Mouse (Mus musculus): ENCODE measurements around the gene Gm14180. TPM values are rescaled to one million over a fixed set of nuclear protein-coding genes. Genes with fewer than 3 reads are reported as not detected.
"Not testable (repeated sequence)": the region's sequence is repeated elsewhere in the genome, so short reads cannot be mapped to it uniquely, and the experiment has no call there.

The Gm14180 gene
- total and polyA plus RNA-seq, 3 experiments = not detected

- in situ Hi-C loops (cut with MboI; ENCODE audit: low pct_ligation_motif_present, low pct_unique_long_range_greater_than_20kb, low sequenced_read_pairs) = no loop called here
- no peak overlapping the region for H3K27ac ChIP-seq (ENCODE audit: insufficient read depth, low read depth)
These were observed 44.3 kb upstream of the Gm14180 start for GRCm38 (mm10) chr11:99778401-99778800.

GRCm38 (mm10) chr11:99772813-99773212 lies 38.7 kb upstream of the Gm14180 start, which contains the start of gene Gm11595:
TSS of gene Gm11595 (minus strand) at chr11:99772913.
- DNase-seq (ENCODE audit: extremely low read depth); H3K4me1 ChIP-seq (ENCODE audit: control insufficient read depth in 1 of 2, insufficient read depth in 2 of 2); H3K79me2 ChIP-seq (replicated peaks; ENCODE audit: control insufficient read depth, extremely low read depth, insufficient read depth, poor library complexity, severe bottlenecking); H3K4me3 ChIP-seq (replicated peaks in 1 of 3; ENCODE audit: low read depth in 2 of 3, low read length in 2 of 3, poor library complexity in 1 of 3); H3K9ac ChIP-seq (ENCODE audit: insufficient read depth, low read depth); H3K9me3 ChIP-seq (replicated peaks; ENCODE audit: low read length); dilution Hi-C loops (cut with MboI; ENCODE audit: extremely low pct_ligation_motif_present, extremely low pct_unique_long_range_greater_than_20kb, low sequenced_read_pairs); in situ Hi-C loops (cut with MboI; ENCODE audit: low pct_ligation_motif_present, low pct_unique_long_range_greater_than_20kb, low sequenced_read_pairs); H3K36me3 ChIP-seq (replicated peaks in 1 of 2; ENCODE audit: control insufficient read depth in 1 of 2, insufficient read depth in 1 of 2, low read length in 1 of 2); H3K27ac ChIP-seq (ENCODE audit: insufficient read depth, low read depth); H3K4me2 ChIP-seq (ENCODE audit: insufficient read depth, low read depth, poor library complexity, severe bottlenecking): not testable (repeated sequence)
- peaks cover 69% of the 10 kb centered on the region for H3K27me3 ChIP-seq (replicated peaks)

More at GRCm38 (mm10) chr11:99778401-99778800, 44.3 kb upstream of the Gm14180 start:
- Histone ChIP-seq H3K27me3 (replicated peaks) (peaks cover 77% of the 10 kb centered on the region), H3K9me3 (replicated peaks; ENCODE audit: low read length) (no peaks in the 10 kb centered on the region), H3K4me2 (ENCODE audit: insufficient read depth, low read depth, poor library complexity, severe bottlenecking) (no peak overlapping the region), H3K4me1 (ENCODE audit: control insufficient read depth in 1 of 2, insufficient read depth in 2 of 2) (no peaks in the 10 kb centered on the region), H3K36me3 (replicated peaks in 1 of 2; ENCODE audit: control insufficient read depth in 1 of 2, insufficient read depth in 1 of 2, low read length in 1 of 2) (no peaks in the 10 kb centered on the region), H3K79me2 (replicated peaks; ENCODE audit: control insufficient read depth, extremely low read depth, insufficient read depth, poor library complexity, severe bottlenecking) (no peaks in the 10 kb centered on the region), H3K9ac (ENCODE audit: insufficient read depth, low read depth) (no peak overlapping the region), H3K4me3 (replicated peaks in 1 of 3; ENCODE audit: low read depth in 2 of 3, low read length in 2 of 3, poor library complexity in 1 of 3) (no peak overlapping the region)
- dilution Hi-C loops (cut with MboI; ENCODE audit: extremely low pct_ligation_motif_present, extremely low pct_unique_long_range_greater_than_20kb, low sequenced_read_pairs) = no loop called here
- TF ChIP-seq CTCF (conservative IDR thresholded peaks at IDR 0.05 in 1 of 2, IDR thresholded peaks at IDR 0.05 in 1 of 2; ENCODE audit: low read depth in 2 of 2, low read length in 2 of 2) (no peak), EP300 (IDR thresholded peaks at IDR 0.05; ENCODE audit: low read length) (no peak), TCF12 (IDR thresholded peaks at IDR 0.05; ENCODE audit: low read depth, low read length) (no peak), E2F4 (IDR thresholded peaks at IDR 0.05; ENCODE audit: insufficient replicate concordance, low read depth, low read length) (no peak), ETS1 (conservative IDR thresholded peaks at IDR 0.05; ENCODE audit: low read depth, low read length) (no peak), BHLHE40 (IDR thresholded peaks at IDR 0.05; ENCODE audit: low read depth, low read length) (no peak)
- DNase-seq (ENCODE audit: extremely low read depth) = no peak

GRCm38 (mm10) chr11:99768410-99768809 lies 34.3 kb upstream of the Gm14180 start:
- in situ Hi-C loops (cut with MboI; ENCODE audit: low pct_ligation_motif_present, low pct_unique_long_range_greater_than_20kb, low sequenced_read_pairs) = no loop called here
- Histone ChIP-seq H3K4me2 (ENCODE audit: insufficient read depth, low read depth, poor library complexity, severe bottlenecking) (no peak overlapping the region), H3K4me3 (replicated peaks in 1 of 3; ENCODE audit: low read depth in 2 of 3, low read length in 2 of 3, poor library complexity in 1 of 3) (no peak overlapping the region), H3K4me1 (ENCODE audit: control insufficient read depth in 1 of 2, insufficient read depth in 2 of 2) (no peaks in the 10 kb centered on the region), H3K9me3 (replicated peaks; ENCODE audit: low read length) (no peaks in the 10 kb centered on the region), H3K79me2 (replicated peaks; ENCODE audit: control insufficient read depth, extremely low read depth, insufficient read depth, poor library complexity, severe bottlenecking) (no peaks in the 10 kb centered on the region), H3K27me3 (replicated peaks) (peaks cover 79% of the 10 kb centered on the region), H3K36me3 (replicated peaks in 1 of 2; ENCODE audit: control insufficient read depth in 1 of 2, insufficient read depth in 1 of 2, low read length in 1 of 2) (no peaks in the 10 kb centered on the region), H3K27ac (ENCODE audit: insufficient read depth, low read depth) (no peak overlapping the region), H3K9ac (ENCODE audit: insufficient read depth, low read depth) (no peak overlapping the region)
- dilution Hi-C loops (cut with MboI; ENCODE audit: extremely low pct_ligation_motif_present, extremely low pct_unique_long_range_greater_than_20kb, low sequenced_read_pairs) = no loop called here
- no peak for DNase-seq (ENCODE audit: extremely low read depth)
- no peak for TF ChIP-seq ZC3H11A (IDR thresholded peaks at IDR 0.05; ENCODE audit: low read depth, low read length)

GRCm38 (mm10) chr11:99758877-99759276 lies 24.8 kb upstream of the Gm14180 start:
- no peaks in the 10 kb centered on the region for H3K36me3 ChIP-seq (replicated peaks in 1 of 2; ENCODE audit: control insufficient read depth in 1 of 2, insufficient read depth in 1 of 2, low read length in 1 of 2)
- H3K79me2 ChIP-seq (replicated peaks; ENCODE audit: control insufficient read depth, extremely low read depth, insufficient read depth, poor library complexity, severe bottlenecking) = no peaks in the 10 kb centered on the region
- dilution Hi-C loops (cut with MboI; ENCODE audit: extremely low pct_ligation_motif_present, extremely low pct_unique_long_range_greater_than_20kb, low sequenced_read_pairs) (no loop called here), in situ Hi-C loops (cut with MboI; ENCODE audit: low pct_ligation_motif_present, low pct_unique_long_range_greater_than_20kb, low sequenced_read_pairs) (no loop called here)
- H3K4me1 ChIP-seq (ENCODE audit: control insufficient read depth in 1 of 2, insufficient read depth in 2 of 2) = no peaks in the 10 kb centered on the region
- H3K9me3 ChIP-seq (replicated peaks; ENCODE audit: low read length) = no peaks in the 10 kb centered on the region
- no peak overlapping the region for H3K9ac ChIP-seq (ENCODE audit: insufficient read depth, low read depth)
- peaks cover 82% of the 10 kb centered on the region for H3K27me3 ChIP-seq (replicated peaks)
- no peak overlapping the region for H3K27ac ChIP-seq (ENCODE audit: insufficient read depth, low read depth)
- no peak for DNase-seq (ENCODE audit: extremely low read depth)
- no peak overlapping the region for H3K4me2 ChIP-seq (ENCODE audit: insufficient read depth, low read depth, poor library complexity, severe bottlenecking)
- H3K4me3 ChIP-seq (replicated peaks in 1 of 3; ENCODE audit: low read depth in 2 of 3, low read length in 2 of 3, poor library complexity in 1 of 3) = no peak overlapping the region
- no peak for TF ChIP-seq CHD1 (IDR thresholded peaks at IDR 0.05; ENCODE audit: low read depth, low read length)
- no peak for TF ChIP-seq ELF1 (IDR thresholded peaks at IDR 0.05; ENCODE audit: low read depth, low read length)
- no peak for TF ChIP-seq SIN3A (IDR thresholded peaks at IDR 0.05; ENCODE audit: low read length)
- no peak for TF ChIP-seq NELFE (IDR thresholded peaks at IDR 0.05; ENCODE audit: low read depth, low read length)
- no peak for TF ChIP-seq ZMIZ1 (IDR thresholded peaks at IDR 0.05; ENCODE audit: low read depth, low read length)
- no peak for TF ChIP-seq JUN (IDR thresholded peaks at IDR 0.05; ENCODE audit: insufficient read depth, low read depth, low read length)
- TF ChIP-seq TCF12 (IDR thresholded peaks at IDR 0.05; ENCODE audit: low read depth, low read length) = no peak
- TF ChIP-seq MYC (IDR thresholded peaks at IDR 0.05; ENCODE audit: low read depth, low read length) = no peak
- TF ChIP-seq MEF2A (IDR thresholded peaks at IDR 0.05; ENCODE audit: borderline replicate concordance, low read depth, low read length) = no peak
- TF ChIP-seq UBTF (IDR thresholded peaks at IDR 0.05; ENCODE audit: low read depth, low read length) = no peak
- TF ChIP-seq MXI1 (IDR thresholded peaks at IDR 0.05; ENCODE audit: low read depth, low read length) = no peak
- no peak for TF ChIP-seq IRF4 (IDR thresholded peaks at IDR 0.05; ENCODE audit: low read depth, low read length)
- no peak for TF ChIP-seq E2F4 (IDR thresholded peaks at IDR 0.05; ENCODE audit: insufficient replicate concordance, low read depth, low read length)
- TF ChIP-seq ZC3H11A (IDR thresholded peaks at IDR 0.05; ENCODE audit: low read depth, low read length) = no peak
- TF ChIP-seq SMC3 (IDR thresholded peaks at IDR 0.05; ENCODE audit: low read depth, low read length) = no peak
- no peak for TF ChIP-seq PAX5 (IDR thresholded peaks at IDR 0.05; ENCODE audit: low read length)

Measured in CH12.LX (cell line).